Mouse (Mus musculus): ENCODE data around the gene Ascc3.

The Ascc3 gene

GRCm38 (mm10) chr10:50894170-50894991 is 301.9 kb downstream of the Ascc3 start, which contains the start of gene Sim1:
Gene Sim1, plus strand, starts transcription at chr10:50894754.
- no peak for DNase-seq (ENCODE audit: low spot score in 2 of 2)

- no peak for DNase-seq (ENCODE audit: low spot score in 2 of 2)
These were observed 302.8 kb downstream of the Ascc3 start for GRCm38 (mm10) chr10:50895091-50895790.

- no peak for DNase-seq (ENCODE audit: low spot score in 2 of 2)
These were observed 303.7 kb downstream of the Ascc3 start for GRCm38 (mm10) chr10:50895881-50896766.

- DNase-seq (ENCODE audit: low spot score in 2 of 2) = no peak
These were observed 304.4 kb downstream of the Ascc3 start for GRCm38 (mm10) chr10:50896767-50897390.

- no peak for DNase-seq (ENCODE audit: low spot score in 2 of 2)
These were observed 305.3 kb downstream of the Ascc3 start for GRCm38 (mm10) chr10:50897530-50898471.

- no peak for DNase-seq (ENCODE audit: low spot score in 2 of 2)
These were observed 306.2 kb downstream of the Ascc3 start for GRCm38 (mm10) chr10:50898621-50899020.

GRCm38 (mm10) chr10:50899846-50900745 is 307.6 kb downstream of the Ascc3 start:
- DNase-seq (ENCODE audit: low spot score in 2 of 2) = no peak
